Mouse (Mus musculus): ENCODE data around the gene 1700023F06Rik.

The 1700023F06Rik gene

DNA sequence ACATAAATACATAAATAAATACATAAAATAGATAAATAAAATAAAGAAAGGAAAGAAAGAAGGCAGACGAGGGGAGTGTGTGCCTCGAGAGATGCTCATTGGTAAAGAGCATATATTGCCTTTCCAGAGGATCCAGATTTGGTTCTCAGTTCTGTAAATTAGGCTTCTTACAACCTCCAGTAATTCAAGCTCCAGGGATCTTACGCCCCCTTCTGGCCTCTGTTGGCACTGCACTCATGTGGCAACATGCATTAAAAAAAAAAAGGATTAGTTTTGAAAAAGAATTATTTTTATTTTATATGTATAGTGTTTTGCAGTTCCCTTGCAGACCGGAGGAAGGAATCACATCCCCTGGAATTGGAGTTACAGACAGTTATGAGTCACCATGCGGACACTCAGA is 46.2 kb downstream of the 1700023F06Rik start:
- peak; percentile 52 for DNase-seq (ENCODE audit: low spot score)

DNA sequence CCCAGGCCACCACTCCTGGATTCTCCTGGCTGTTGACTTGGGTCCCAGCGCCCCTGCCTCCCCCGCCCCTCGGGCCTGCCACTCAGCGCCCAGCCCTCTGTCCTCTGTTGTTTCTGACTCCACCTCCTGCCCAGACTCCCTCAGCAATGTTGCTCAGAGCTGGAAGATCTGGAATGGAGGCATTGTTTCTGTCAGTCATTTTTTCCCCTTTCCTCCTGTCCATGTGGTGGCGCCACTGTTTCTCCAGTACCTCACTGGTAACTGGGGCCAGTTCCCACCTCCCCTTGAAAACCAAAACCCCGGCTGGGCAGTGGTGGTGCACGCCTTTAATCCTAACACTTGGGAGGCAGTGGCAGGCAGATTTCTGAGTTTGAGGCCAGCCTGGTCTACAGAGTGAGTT is 46.9 kb downstream of the 1700023F06Rik start:
- DNase-seq (ENCODE audit: low spot score) = no peak

DNA sequence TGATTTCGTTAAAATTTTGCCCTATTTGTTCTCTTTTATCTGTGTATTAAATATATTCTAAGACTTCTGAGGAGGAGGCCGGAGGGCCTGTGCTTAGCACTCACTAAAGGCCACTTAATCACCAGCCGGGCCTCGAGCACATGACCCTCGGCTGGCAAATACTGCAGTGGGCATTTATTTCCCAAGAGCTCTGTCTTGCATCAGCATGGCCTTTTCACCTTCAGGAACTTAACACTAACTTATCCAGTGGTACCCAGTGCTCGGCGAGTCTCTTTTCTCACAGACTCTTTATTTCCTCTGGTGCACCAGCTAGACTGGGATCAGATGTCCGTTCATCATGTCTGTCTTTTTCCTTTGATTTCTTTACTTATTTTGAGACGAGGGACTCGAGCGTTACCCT is 47.6 kb downstream of the 1700023F06Rik start:
- no peak for DNase-seq (ENCODE audit: low spot score)

DNA sequence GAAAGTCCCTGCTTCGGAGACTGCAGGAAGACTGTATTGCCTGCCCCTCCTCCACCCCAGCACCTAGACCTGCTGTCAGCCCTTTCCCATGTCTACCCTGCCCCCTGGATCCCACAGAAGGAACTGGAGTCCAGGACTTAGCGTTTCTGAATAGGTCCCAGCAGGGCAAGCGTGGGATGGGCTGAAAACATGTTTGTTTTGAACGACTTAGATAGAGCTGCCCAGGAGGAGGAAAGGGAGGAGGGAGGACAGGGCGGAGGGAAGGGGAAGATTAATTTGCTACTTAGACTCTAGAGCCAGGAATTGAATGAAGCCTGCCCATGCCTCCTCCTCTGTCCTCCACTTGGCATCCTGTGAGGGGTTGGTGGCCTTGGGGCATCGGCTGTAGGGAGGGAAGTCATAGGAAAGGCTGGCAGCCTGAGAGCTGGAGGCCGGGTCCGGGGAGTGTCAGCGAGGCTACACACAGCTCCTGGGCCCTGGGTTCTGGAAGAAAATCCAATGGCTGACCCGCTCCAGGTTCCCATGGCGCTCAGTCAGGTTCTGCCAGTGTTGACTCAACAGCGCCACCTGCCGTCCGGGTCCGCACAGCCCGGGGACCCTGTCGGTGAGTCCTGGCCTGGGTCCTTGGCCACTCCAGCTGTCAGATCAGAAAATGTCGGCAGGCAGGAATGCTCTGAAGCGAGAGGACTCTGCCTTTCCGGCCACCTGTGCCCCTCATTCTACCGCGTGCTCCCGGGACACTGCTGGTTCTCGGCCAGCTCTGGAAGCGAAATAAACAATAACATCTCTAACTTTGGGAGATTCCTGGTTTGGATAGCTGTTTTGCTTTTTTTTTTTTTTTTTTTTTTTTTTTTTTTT is 49.5 kb downstream of the 1700023F06Rik start:
- DNase-seq (ENCODE audit: low spot score) = peak; percentile 93

DNA sequence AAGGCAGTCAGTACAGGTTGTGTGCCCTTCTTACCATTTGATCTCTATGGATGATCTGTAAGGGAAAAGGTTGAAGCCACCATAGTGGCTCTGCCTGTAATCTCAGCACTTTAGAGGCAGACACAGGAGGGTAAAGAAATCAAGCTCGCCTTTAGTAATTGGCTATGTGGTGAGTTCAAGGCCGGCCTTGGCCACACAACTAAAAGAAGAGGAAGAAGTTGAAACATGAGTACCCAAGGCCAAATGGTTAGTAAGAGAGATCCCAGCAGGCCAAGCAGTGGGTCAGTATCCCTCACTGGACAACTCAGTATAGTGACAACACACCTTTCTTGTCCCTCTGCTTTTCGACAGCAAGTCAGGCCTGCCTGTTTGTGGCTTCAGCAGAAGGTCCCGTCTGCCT is 58.6 kb downstream of the 1700023F06Rik start:
- DNase-seq (ENCODE audit: low spot score) = no peak
